Mouse (Mus musculus): ENCODE measurements at regions not wholly inside any gene's neighbourhood (a gene's known extent, or its start where the extent isn't known, plus 50 kb on each side); places are given as distances from the start of the nearest gene placed in this dataset.
A peak's percentile ranks its signal among the peaks of the same experiment; 100 is the strongest.

GRCm38 (mm10) chr15:13765411-13765810 is 591.9 kb upstream of the Cdh6 start:
- CTCF ChIA-PET, result interaction anchor here (0.9 kb wide), 1 partner anchor 10 kb away, joined by 3 read pairs; no protein-coding TSS in a partner anchor
- in situ Hi-C loops (cut with MboI; ENCODE audit: low pct_unique_long_range_greater_than_20kb), result no loop called here

GRCm38 (mm10) chr15:13764587-13764986 is 591.1 kb upstream of the Cdh6 start:
- ChIA-PET CTCF (no interaction called here), POLR2A (no interaction called here)
- TF ChIP-seq CTCF (IDR thresholded peaks at IDR 0.05), result no peak
- no peak for ATAC-seq
- H3K27me3 ChIP-seq, result peaks cover 26% of the 10 kb centered on the region
- in situ Hi-C loops (cut with MboI; ENCODE audit: low pct_unique_long_range_greater_than_20kb), result no loop called here
- DNase-seq (ENCODE audit: low read depth, low spot score), result no peak

More at GRCm38 (mm10) chr15:13765411-13765810, 591.9 kb upstream of the Cdh6 start:
- DNase-seq (ENCODE audit: low read depth, low spot score), result no peak
- POLR2A ChIA-PET, result no interaction called here
- no peak for TF ChIP-seq CTCF (IDR thresholded peaks at IDR 0.05)
- no peak for ATAC-seq
- peaks cover 26% of the 10 kb centered on the region for H3K27me3 ChIP-seq

- in situ Hi-C loops (cut with MboI; ENCODE audit: low pct_unique_long_range_greater_than_20kb), result no loop called here
- H3K27me3 ChIP-seq, result peaks cover 23% of the 10 kb centered on the region
- ChIA-PET CTCF (no interaction called here), POLR2A (no interaction called here)
- ATAC-seq (no peak), DNase-seq (ENCODE audit: low read depth, low spot score) (no peak)
- no peak for TF ChIP-seq CTCF (IDR thresholded peaks at IDR 0.05)
Observed at GRCm38 (mm10) chr15:13746559-13746958, 573.1 kb upstream of the Cdh6 start.

GRCm38 (mm10) chr15:13706276-13706675 is 532.8 kb upstream of the Cdh6 start:
- ChIA-PET CTCF (no interaction called here), POLR2A (interaction anchor here (0.6 kb wide), 1 partner anchor 15 kb away, joined by 3 read pairs; no protein-coding TSS in a partner anchor)
- TF ChIP-seq CTCF (IDR thresholded peaks at IDR 0.05), result no peak
- ATAC-seq (no peak), DNase-seq (ENCODE audit: low read depth, low spot score) (no peak)
- in situ Hi-C loops (cut with MboI; ENCODE audit: low pct_unique_long_range_greater_than_20kb), result no loop called here
- peaks cover 4% of the 10 kb centered on the region for H3K27me3 ChIP-seq

- ChIA-PET CTCF (no interaction called here), POLR2A (no interaction called here)
- in situ Hi-C loops (cut with MboI; ENCODE audit: low pct_unique_long_range_greater_than_20kb), result no loop called here
- ATAC-seq, result no peak
- no peak for DNase-seq (ENCODE audit: low read depth, low spot score)
- no peak for TF ChIP-seq CTCF (IDR thresholded peaks at IDR 0.05)
- peaks cover 15% of the 10 kb centered on the region for H3K27me3 ChIP-seq
Observed at GRCm38 (mm10) chr15:13705187-13705586, 531.7 kb upstream of the Cdh6 start.

- ChIA-PET CTCF (interaction anchor here (0.8 kb wide), 1 partner anchor 17 kb away, joined by 3 read pairs; no protein-coding TSS in a partner anchor), POLR2A (no interaction called here)
- ATAC-seq (no peak), DNase-seq (ENCODE audit: low read depth, low spot score) (no peak)
- in situ Hi-C loops (cut with MboI; ENCODE audit: low pct_unique_long_range_greater_than_20kb), result no loop called here
- TF ChIP-seq CTCF (IDR thresholded peaks at IDR 0.05), result no peak
- peaks cover 5% of the 10 kb centered on the region for H3K27me3 ChIP-seq
Observed at GRCm38 (mm10) chr15:13668193-13668592, 494.7 kb upstream of the Cdh6 start.

- no peak for TF ChIP-seq CTCF (IDR thresholded peaks at IDR 0.05)
- peaks cover 5% of the 10 kb centered on the region for H3K27me3 ChIP-seq
- ChIA-PET POLR2A (no interaction called here), CTCF (no interaction called here)
- DNase-seq (ENCODE audit: low read depth, low spot score) (no peak), ATAC-seq (no peak)
- in situ Hi-C loops (cut with MboI; ENCODE audit: low pct_unique_long_range_greater_than_20kb), result no loop called here
Observed at GRCm38 (mm10) chr15:13667278-13667677, 493.8 kb upstream of the Cdh6 start.

- in situ Hi-C loops (cut with MboI; ENCODE audit: low pct_unique_long_range_greater_than_20kb), result no loop called here
- no peak for TF ChIP-seq CTCF (IDR thresholded peaks at IDR 0.05)
- DNase-seq (ENCODE audit: low read depth, low spot score), result no peak
- CTCF ChIA-PET, result no interaction called here
- no peak for ATAC-seq
- no peaks in the 10 kb centered on the region for H3K27me3 ChIP-seq
- POLR2A ChIA-PET, result no interaction called here
Observed at GRCm38 (mm10) chr15:13662275-13662674, 488.8 kb upstream of the Cdh6 start.

- CTCF ChIA-PET, result no interaction called here
Observed at GRCm38 (mm10) chr15:13655038-13655437, 481.6 kb upstream of the Cdh6 start.

GRCm38 (mm10) chr15:13635346-13635940 is 462.0 kb upstream of the Cdh6 start:
- TF ChIP-seq CTCF (IDR thresholded peaks at IDR 0.05), result no peak
- ChIA-PET POLR2A (no interaction called here), CTCF (no interaction called here)
- peaks cover 7% of the 10 kb centered on the region for H3K27me3 ChIP-seq
- DNase-seq (ENCODE audit: low read depth, low spot score) (no peak), ATAC-seq (no peak)
- in situ Hi-C loops (cut with MboI; ENCODE audit: low pct_unique_long_range_greater_than_20kb), result no loop called here

More at GRCm38 (mm10) chr15:13655038-13655437, 481.6 kb upstream of the Cdh6 start:
- H3K27me3 ChIP-seq, result no peaks in the 10 kb centered on the region
- no peak for ATAC-seq
- TF ChIP-seq CTCF (IDR thresholded peaks at IDR 0.05), result no peak
- POLR2A ChIA-PET, result no interaction called here
- DNase-seq (ENCODE audit: low read depth, low spot score), result no peak
- in situ Hi-C loops (cut with MboI; ENCODE audit: low pct_unique_long_range_greater_than_20kb), result no loop called here

- in situ Hi-C loops (cut with MboI; ENCODE audit: low pct_unique_long_range_greater_than_20kb), result no loop called here
- no peaks in the 10 kb centered on the region for H3K27me3 ChIP-seq
- no peak for DNase-seq (ENCODE audit: low read depth, low spot score)
- POLR2A ChIA-PET, result no interaction called here
- CTCF ChIA-PET, result interaction anchor here (0.9 kb wide), 1 partner anchor 18 kb away, joined by 3 read pairs; no protein-coding TSS in a partner anchor
- no peak for TF ChIP-seq CTCF (IDR thresholded peaks at IDR 0.05)
- ATAC-seq, result no peak
Observed at GRCm38 (mm10) chr15:13602133-13602532, 428.7 kb upstream of the Cdh6 start.

GRCm38 (mm10) chr15:13597856-13598255 is 424.4 kb upstream of the Cdh6 start:
- ChIA-PET CTCF (no interaction called here), POLR2A (no interaction called here)
- peak; percentile 27 for TF ChIP-seq CTCF (IDR thresholded peaks at IDR 0.05)
- in situ Hi-C loops (cut with MboI; ENCODE audit: low pct_unique_long_range_greater_than_20kb), result no loop called here
- DNase-seq (ENCODE audit: low read depth, low spot score), result no peak
- H3K27me3 ChIP-seq, result no peaks in the 10 kb centered on the region
- no peak for ATAC-seq

Data from Patski (cell line).